Comparison of ENCODE assay signal across 8 mouse cellular contexts in genomic region chr4:140906076-140906826, GRCm38 (mm10). TPM values are rescaled to one million over a fixed set of nuclear protein-coding genes. Genes with fewer than 3 reads are reported as not detected.
DNase-seq lines count a peak whose midpoint lies in the region; ATAC-seq and TF ChIP-seq lines count a peak whose summit lies in the region.

Gene Padi2, plus strand, starts transcription at chr4:140906344.

- H3K4me1 ChIP-seq in cortical plate, adult 2 months (ENCODE audit: control insufficient read depth, insufficient read depth, low read length): no peaks in the 10 kb centered on the region
- H3K4me1 ChIP-seq in megakaryocyte, embryonic 14.5 days: peaks cover 56% of the 10 kb centered on the region

- peak within 1 kb of the TSS; percentile 41 for H3K4me3 ChIP-seq in cortical plate, adult 2 months (ENCODE audit: insufficient read depth, low read length)
- H3K4me3 ChIP-seq in megakaryocyte, embryonic 14.5 days (replicated peaks): peak within 1 kb of the TSS; percentile 92

- intact Hi-C loops in left cerebral cortex, postnatal 10 days (cut with DNase I): loop anchor here (5.0 kb wide), 1 partner anchor 51 kb away; no protein-coding TSS in a partner anchor

- TF ChIP-seq POLR2A in cortical plate, adult 2 months (IDR thresholded peaks at IDR 0.05; ENCODE audit: extremely low read depth, insufficient read depth, low read length): no peak

- DNase-seq in ZHBTc4 (ENCODE audit: low read depth, low spot score): peak; percentile 94
- peak; percentile 79 for DNase-seq in gastrocnemius, postnatal 25 days
- peak; percentile 49 to 87 for DNase-seq in left cerebral cortex, postnatal 10 days (ENCODE audit: extremely low spot score in 1 of 2, low spot score in 2 of 2)
- peak; percentile 50 for DNase-seq in right cerebral cortex, adult 18-20 months
- peak; percentile 51 for DNase-seq in urinary bladder, adult 2 months (ENCODE audit: low spot score)

- H3K9me3 ChIP-seq in megakaryocyte, embryonic 14.5 days: no peaks in the 10 kb centered on the region

- H3K27me3 ChIP-seq in megakaryocyte, embryonic 14.5 days (replicated peaks): peaks cover 45% of the 10 kb centered on the region

- H3K27ac ChIP-seq in cortical plate, adult 2 months (ENCODE audit: insufficient read depth, low read length): no peak within 1 kb of the TSS

- no peak for TF ChIP-seq CTCF in cortical plate, adult 2 months (IDR thresholded peaks at IDR 0.05; ENCODE audit: extremely low read depth, insufficient read depth, low read length)

- no peaks in the 10 kb centered on the region for H3K36me3 ChIP-seq in megakaryocyte, embryonic 14.5 days (replicated peaks; ENCODE audit: low read length)

- peak; percentile 78 for ATAC-seq in inflammation-experienced regulatory T-cells, adult 6 months

RNA-seq across cellular contexts. Expression of gene Padi2, which starts in this region (rescaled TPM):
- 19.4 and 19.7 TPM in 2 replicates for polyA plus RNA-seq in cortical plate, adult 2 months (2012; rRNA removed)
- total RNA-seq in gastrocnemius, postnatal 25 days (2021): 100 to 1,000 TPM; 148 to 165 TPM
- 10 to 100 TPM in 1 of 3 experiments, 1 to 10 TPM in 2; 7.9 to 20.2 (median 9.7) TPM for polyA plus RNA-seq in inflammation-experienced regulatory T-cells, adult 6 months (2017; shearing (Covaris generic))
- total RNA-seq in left cerebral cortex, postnatal 10 days (2021): 1 to 10 TPM; 3.3 to 4.9 TPM
- 3.3 and 3.8 TPM in 2 replicates for polyA plus RNA-seq in megakaryocyte, embryonic 14.5 days (2012; ENCODE audit: insufficient read depth, low replicate concordance)
- polyA plus RNA-seq in urinary bladder, adult 2 months (2012; rRNA removed): 1.7 and 1.8 TPM in 2 replicates

Comparison
In these comparisons a context has a peak if more than half of its experiments do, and no peak if none do; other contexts are left out.
1. RNA of gene Padi2 (total RNA-seq): 148 to 165 TPM in gastrocnemius, postnatal 25 days; 3.3 to 4.9 TPM in left cerebral cortex, postnatal 10 days; every median in the first group is over 10 times any median in the second.
2. Peak in every context shown above with its lines, with median percentiles within 50 percentile points of each other: DNase-seq.